Mouse (Mus musculus) 3T3-L1 (cell line): Measurements from ENCODE around the gene Supt16.

Source experiments
- DNase-seq: peaks from one replicate; pipeline ENCODE4 v3.0.0-alpha.2; 2015; ENCODE audit warnings: low read depth, low spot score

Gene Supt16

GRCm38 (mm10) chr14:52197156-52197878 is at the start of gene Supt16:
TSS of gene Supt16 (minus strand) at chr14:52197416.
- peak; percentile 91 for DNase-seq

- peak; percentile 50 for DNase-seq
These were observed 48.9 kb upstream of the Supt16 start for GRCm38 (mm10) chr14:52246129-52246528.

DNA sequence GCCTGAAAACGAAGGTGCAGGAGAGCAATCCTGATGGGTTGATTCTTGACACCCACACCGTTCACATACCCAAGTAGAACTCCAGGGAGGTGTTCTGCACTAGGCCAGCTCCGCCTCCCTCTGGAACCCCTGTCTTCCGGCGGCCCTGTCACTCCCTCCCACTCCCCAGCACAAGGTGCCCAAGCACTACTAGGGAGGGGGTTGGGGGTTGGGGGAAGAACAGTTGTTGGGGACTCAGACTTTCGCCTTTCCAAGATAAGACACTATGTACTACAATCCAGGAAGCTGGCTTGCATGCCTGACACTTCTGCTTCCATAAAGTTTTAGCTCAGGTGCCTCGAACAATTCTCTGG is 47.5 kb upstream of the Supt16 start:
- no peak for DNase-seq

GRCm38 (mm10) chr14:52244041-52244689 is 46.9 kb upstream of the Supt16 start:
- peak; percentile 100 for DNase-seq

DNA sequence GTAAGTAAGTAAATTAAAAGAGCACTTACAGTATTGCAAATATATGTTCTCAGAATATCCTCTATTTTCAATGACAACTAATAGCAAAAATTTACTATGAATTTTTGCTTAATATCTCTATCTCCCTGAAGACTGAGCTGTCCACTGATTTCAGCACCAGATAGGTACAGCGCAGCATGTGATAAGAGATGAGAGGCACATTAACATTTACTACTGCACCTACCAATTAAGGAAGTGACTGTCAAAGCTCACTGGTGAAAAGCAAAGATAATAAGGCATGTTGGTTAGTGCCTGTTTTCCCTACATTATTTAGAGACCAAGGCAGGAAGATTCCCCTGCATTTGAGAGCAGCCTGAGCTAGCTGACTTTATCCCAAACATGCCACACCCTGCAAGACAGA is 39.0 kb upstream of the Supt16 start:
- DNase-seq, result no peak

DNA sequence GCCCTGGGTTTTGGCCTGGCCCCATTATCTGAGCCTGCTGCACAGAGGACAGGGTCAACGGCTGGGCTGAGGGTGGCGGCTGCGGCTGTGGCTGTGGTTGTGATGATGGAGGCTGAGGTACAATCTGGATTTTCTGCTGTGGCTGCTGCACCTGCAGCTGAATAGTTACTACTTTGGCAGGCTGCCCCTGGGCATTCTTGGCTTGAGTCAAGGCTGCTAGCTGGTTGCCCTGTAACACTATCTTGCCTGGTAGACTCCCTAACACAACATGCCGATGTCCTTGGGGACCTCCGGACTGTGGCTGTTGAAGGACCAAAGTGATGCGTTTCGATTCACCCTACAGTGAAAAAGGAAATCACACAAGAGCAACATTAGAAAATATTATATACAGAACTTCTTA is 37.9 kb upstream of the Supt16 start:
- DNase-seq, result no peak

- peak; percentile 19 for DNase-seq
These were observed 35.0 kb upstream of the Supt16 start for GRCm38 (mm10) chr14:52232249-52232648.

- no peak for DNase-seq
These were observed 28.8 kb upstream of the Supt16 start for GRCm38 (mm10) chr14:52225972-52226371.

DNA sequence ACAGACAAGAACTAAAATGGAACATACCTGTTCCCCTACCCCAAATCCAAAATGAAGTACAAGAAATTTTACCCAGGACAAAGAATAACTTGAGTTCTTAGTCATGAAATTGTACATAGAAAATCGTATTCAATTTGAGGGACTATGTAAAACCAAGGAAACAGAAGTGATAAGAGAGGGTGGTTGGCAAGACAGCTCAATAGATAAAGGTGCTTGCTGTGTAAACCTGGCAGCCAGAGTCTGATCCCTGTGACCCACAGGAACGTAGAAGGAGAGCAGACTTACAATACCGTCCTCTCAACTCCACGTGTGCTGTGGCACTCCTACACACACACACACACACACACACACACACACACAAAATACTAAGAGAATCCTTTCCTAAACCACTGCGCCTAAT is 20.0 kb upstream of the Supt16 start:
- DNase-seq, result no peak

GRCm38 (mm10) chr14:52199412-52199811 is 2.2 kb upstream of the Supt16 start:
- no peak for DNase-seq

- DNase-seq, result peak; percentile 49
These were observed 925 bp upstream of the Supt16 start for GRCm38 (mm10) chr14:52198141-52198540.

- peak; percentile 59 for DNase-seq
These were observed 723 bp downstream of the Supt16 start for GRCm38 (mm10) chr14:52196230-52197155.

- peak; percentile 89 for DNase-seq
These were observed 1.5 kb downstream of the Supt16 start for GRCm38 (mm10) chr14:52195691-52196090.

- DNase-seq, result peak; percentile 73
These were observed 6.4 kb downstream of the Supt16 start for GRCm38 (mm10) chr14:52190740-52191359.

GRCm38 (mm10) chr14:52189519-52189918 is 7.7 kb downstream of the Supt16 start:
- DNase-seq, result peak; percentile 66

- no peak for DNase-seq
These were observed 8.4 kb downstream of the Supt16 start for GRCm38 (mm10) chr14:52188788-52189187.

- DNase-seq, result no peak
These were observed 30.6 kb downstream of the Supt16 start for GRCm38 (mm10) chr14:52166571-52166970.

DNA sequence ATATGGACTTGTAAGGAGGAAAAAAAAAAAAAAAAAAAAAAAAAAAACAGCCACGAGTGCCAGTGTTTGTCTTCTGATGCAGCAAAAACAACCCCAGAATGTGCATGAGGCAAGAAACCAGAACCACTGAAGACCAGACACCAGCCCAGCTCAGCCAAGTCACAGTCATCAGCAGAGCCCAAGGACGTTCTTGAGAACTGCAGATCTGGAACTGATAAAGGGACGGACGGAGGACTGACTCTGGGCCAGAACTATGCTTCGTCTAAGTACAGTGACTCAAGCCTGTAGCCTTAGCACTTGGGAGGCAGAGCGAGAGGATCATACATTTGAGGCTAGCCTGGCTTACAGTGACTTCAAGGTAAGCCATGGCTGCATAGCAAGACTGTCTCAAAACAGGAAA is 36.3 kb downstream of the Supt16 start:
- no peak for DNase-seq

GRCm38 (mm10) chr14:52155008-52155407 is 42.2 kb downstream of the Supt16 start:
- no peak for DNase-seq

GRCm38 (mm10) chr14:52152613-52153012 is 44.6 kb downstream of the Supt16 start:
- no peak for DNase-seq

DNA sequence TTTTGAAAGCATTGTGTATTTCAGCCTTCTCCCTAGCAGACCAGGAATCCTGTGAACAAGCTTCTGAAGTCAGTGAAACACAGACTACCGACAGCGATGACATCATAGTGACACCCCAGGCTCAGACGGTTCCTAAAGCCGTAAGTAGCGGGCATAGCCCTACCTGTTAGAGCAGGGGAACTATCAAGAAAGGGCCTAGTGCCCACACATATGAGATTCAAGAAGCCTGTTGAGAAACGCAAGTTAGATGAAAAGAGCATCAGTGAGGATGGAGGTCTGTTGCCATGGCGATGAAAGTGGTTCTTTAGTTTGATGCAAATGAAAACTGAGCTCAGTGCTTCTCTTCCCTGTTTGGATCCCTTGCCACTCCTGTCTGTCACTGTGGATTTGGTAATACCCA is 45.0 kb downstream of the Supt16 start:
- no peak for DNase-seq

DNA sequence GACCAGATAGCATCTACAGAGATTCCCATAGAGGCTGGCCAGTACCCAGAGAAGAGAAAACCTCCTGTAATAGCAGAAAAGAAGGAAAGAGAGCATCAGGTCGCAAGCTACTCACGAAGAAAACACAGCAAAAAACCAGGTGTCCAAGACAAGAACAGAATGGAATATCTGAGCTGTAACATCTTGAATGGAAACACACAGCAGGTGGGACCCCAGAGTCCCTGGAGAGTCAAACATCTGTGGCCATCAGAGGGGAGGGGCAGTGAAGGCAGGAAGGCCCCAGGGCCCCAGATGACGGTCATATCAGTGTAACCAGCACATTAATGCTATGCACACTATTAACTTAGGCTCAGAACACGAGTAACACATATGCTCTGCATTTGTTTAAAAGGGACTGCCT is 47.3 kb downstream of the Supt16 start:
- DNase-seq, result no peak
